Mouse (Mus musculus) embryonic facial prominence, embryonic 10.5 days (tissue): ENCODE measurements at regions not wholly inside any gene's neighbourhood (a gene's known extent, or its start where the extent isn't known, plus 50 kb on each side); places are given as distances from the start of the nearest gene placed in this dataset.

Source experiments
- DNase-seq: peaks from one replicate; pipeline ENCODE4 v3.0.0-alpha.2; 2017; ENCODE audit warnings: low spot score
- H3K27ac ChIP-seq: fragments of 300-500 bp; sonication (generic); replicated peaks from 2 replicates; pipeline ENCODE4 v1.5.1; 2016; ENCODE audit warnings: mild to moderate bottlenecking
- H3K27me3 ChIP-seq: fragments of 300-500 bp; sonication (generic); replicated peaks from 2 replicates; pipeline ENCODE4 v1.6.1; 2016; ENCODE audit warnings: low read depth, mild to moderate bottlenecking; ENCODE audit not compliant: poor library complexity, severe bottlenecking
- H3K36me3 ChIP-seq: fragments of 300-500 bp; sonication (generic); replicated peaks from 2 replicates; pipeline ENCODE4 v1.6.1; 2016; ENCODE audit warnings: mild to moderate bottlenecking, moderate library complexity
- H3K4me1 ChIP-seq: fragments of 300-500 bp; sonication (generic); 2 replicates; pipeline ENCODE4 v1.6.1; 2016
- H3K4me3 ChIP-seq: fragments of 300-500 bp; sonication (generic); 2 replicates; pipeline ENCODE4 v1.5.1; 2016; ENCODE audit warnings: mild to moderate bottlenecking, moderate library complexity
- H3K9me3 ChIP-seq: fragments of 300-500 bp; sonication (generic); 2 replicates; pipeline ENCODE4 v1.6.1; 2016; ENCODE audit warnings: mild to moderate bottlenecking
- WGBS: fragments of 180-500 bp; shearing (Covaris S2); methylation state at CpG from one replicate; pipeline ENCODE4 v1.1.7; 2016; 5-methylcytosine and 5-hydroxymethylcytosine counted together

GRCm38 (mm10) chr17:68177835-68178234 lies 95.8 kb upstream of the L3mbtl4 start:
- Histone ChIP-seq H3K36me3 (no peaks in the 10 kb centered on the region), H3K9me3 (no peaks in the 10 kb centered on the region), H3K27me3 (no peaks in the 10 kb centered on the region), H3K4me3 (no peak overlapping the region), H3K27ac (no peak overlapping the region), H3K4me1 (no peaks in the 10 kb centered on the region)
- DNase-seq: peak; percentile 61
- 29% methylated on average over 2 of the region's 2 CpGs for WGBS

GRCm38 (mm10) chr17:68185385-68185784 lies 88.2 kb upstream of the L3mbtl4 start:
- Histone ChIP-seq H3K27ac (no peak overlapping the region), H3K9me3 (0 out of 2 replicates have a peak, but pooled peaks cover 5% of the 10 kb centered on the region), H3K4me1 (peaks cover 16% of the 10 kb centered on the region), H3K36me3 (no peaks in the 10 kb centered on the region), H3K4me3 (no peak overlapping the region), H3K27me3 (no peaks in the 10 kb centered on the region)
- DNase-seq: no peak
- 43% methylated on average over 2 of the region's 2 CpGs for WGBS

- H3K27me3 ChIP-seq: no peaks in the 10 kb centered on the region
- H3K9me3 ChIP-seq: no peaks in the 10 kb centered on the region
- peaks cover 16% of the 10 kb centered on the region for H3K4me1 ChIP-seq
- WGBS: 92% methylated on average over 4 of the region's 4 CpGs
- no peak overlapping the region for H3K4me3 ChIP-seq
- H3K36me3 ChIP-seq: no peaks in the 10 kb centered on the region
- no peak for DNase-seq
- no peak overlapping the region for H3K27ac ChIP-seq
These were observed 83.7 kb upstream of the L3mbtl4 start for GRCm38 (mm10) chr17:68189888-68190287.

GRCm38 (mm10) chr17:68205545-68205944 lies 68.1 kb upstream of the L3mbtl4 start:
- Histone ChIP-seq H3K36me3 (no peaks in the 10 kb centered on the region), H3K27me3 (no peaks in the 10 kb centered on the region), H3K27ac (no peak overlapping the region), H3K4me1 (peaks cover 3% of the 10 kb centered on the region; the same call in 1 of the 2 replicates), H3K4me3 (no peak overlapping the region), H3K9me3 (no peaks in the 10 kb centered on the region)
- DNase-seq: no peak
- 89% methylated on average over 4 of the region's 4 CpGs for WGBS

GRCm38 (mm10) chr17:68208837-68209236 lies 64.8 kb upstream of the L3mbtl4 start:
- peaks cover 8% of the 10 kb centered on the region; the same call in 1 of the 2 replicates for H3K4me1 ChIP-seq
- no peaks in the 10 kb centered on the region for H3K36me3 ChIP-seq
- H3K27ac ChIP-seq: no peak overlapping the region
- no peak overlapping the region for H3K4me3 ChIP-seq
- no peaks in the 10 kb centered on the region for H3K9me3 ChIP-seq
- 70% methylated on average over 2 of the region's 2 CpGs for WGBS
- H3K27me3 ChIP-seq: no peaks in the 10 kb centered on the region
- no peak for DNase-seq

GRCm38 (mm10) chr17:68210313-68211254 lies 63.0 kb upstream of the L3mbtl4 start:
- Histone ChIP-seq H3K9me3 (no peaks in the 10 kb centered on the region), H3K27ac (no peak overlapping the region), H3K36me3 (no peaks in the 10 kb centered on the region), H3K27me3 (no peaks in the 10 kb centered on the region), H3K4me3 (0 out of 2 replicates have a peak overlapping the region, but pooled peaks have one; percentile 23), H3K4me1 (peaks cover 8% of the 10 kb centered on the region; the same call in 1 of the 2 replicates)
- DNase-seq: peak; percentile 67
- WGBS: 26% methylated on average over 14 of the region's 14 CpGs

- Histone ChIP-seq H3K4me3 (no peak overlapping the region), H3K27ac (no peak overlapping the region), H3K9me3 (peaks cover 1% of the 10 kb centered on the region; the same call in 1 of the 2 replicates), H3K36me3 (no peaks in the 10 kb centered on the region), H3K4me1 (no peaks in the 10 kb centered on the region), H3K27me3 (no peaks in the 10 kb centered on the region)
- no peak for DNase-seq
- 84% methylated on average over 4 of the region's 4 CpGs for WGBS
These were observed 55.4 kb upstream of the L3mbtl4 start for GRCm38 (mm10) chr17:68218246-68218645.

GRCm38 (mm10) chr17:68223170-68223569 lies 50.4 kb upstream of the L3mbtl4 start:
- Histone ChIP-seq H3K4me3 (no peak overlapping the region), H3K27me3 (no peaks in the 10 kb centered on the region), H3K9me3 (peaks cover 7% of the 10 kb centered on the region; the same call in 1 of the 2 replicates), H3K36me3 (no peaks in the 10 kb centered on the region), H3K4me1 (no peaks in the 10 kb centered on the region), H3K27ac (no peak overlapping the region)
- no peak for DNase-seq
- WGBS: 87% methylated on average over 3 of the region's 3 CpGs
